Mouse (Mus musculus): ENCODE measurements around the gene Alkbh4.
"Not testable (repeated sequence)": the region's sequence is repeated elsewhere in the genome, so short reads cannot be mapped to it uniquely, and the experiment has no call there.

Gene Alkbh4

DNA sequence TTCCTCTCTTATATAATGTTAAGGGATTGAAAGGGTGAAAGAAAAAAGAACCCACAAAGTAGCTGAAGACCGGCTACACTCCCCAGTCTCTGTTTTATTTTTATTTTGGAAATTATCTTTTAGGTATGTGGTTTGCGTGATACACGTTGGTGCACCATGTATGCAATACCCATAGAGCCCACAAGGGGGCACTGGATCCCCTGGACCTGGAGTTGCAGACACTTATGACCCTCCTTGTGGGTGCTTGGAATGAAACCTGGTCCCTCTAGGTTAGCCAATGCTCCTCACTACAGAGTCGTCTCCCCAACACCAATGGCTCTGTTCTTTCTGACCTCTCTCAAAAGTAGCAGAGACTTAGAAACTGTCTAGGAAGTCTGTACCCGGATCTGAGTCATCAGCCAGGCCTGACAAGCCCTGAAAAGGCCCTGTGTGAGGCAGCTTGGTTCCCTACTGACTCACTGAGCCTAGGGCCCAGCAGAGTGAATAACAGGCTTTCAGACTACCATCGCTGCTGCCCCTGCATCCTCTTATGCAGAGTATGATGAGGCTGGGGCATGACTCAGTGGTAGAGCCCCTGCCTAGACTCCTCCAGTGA is 7.3 kb downstream of the Alkbh4 start:
- DNase-seq (ENCODE audit: low spot score) = no peak

DNA sequence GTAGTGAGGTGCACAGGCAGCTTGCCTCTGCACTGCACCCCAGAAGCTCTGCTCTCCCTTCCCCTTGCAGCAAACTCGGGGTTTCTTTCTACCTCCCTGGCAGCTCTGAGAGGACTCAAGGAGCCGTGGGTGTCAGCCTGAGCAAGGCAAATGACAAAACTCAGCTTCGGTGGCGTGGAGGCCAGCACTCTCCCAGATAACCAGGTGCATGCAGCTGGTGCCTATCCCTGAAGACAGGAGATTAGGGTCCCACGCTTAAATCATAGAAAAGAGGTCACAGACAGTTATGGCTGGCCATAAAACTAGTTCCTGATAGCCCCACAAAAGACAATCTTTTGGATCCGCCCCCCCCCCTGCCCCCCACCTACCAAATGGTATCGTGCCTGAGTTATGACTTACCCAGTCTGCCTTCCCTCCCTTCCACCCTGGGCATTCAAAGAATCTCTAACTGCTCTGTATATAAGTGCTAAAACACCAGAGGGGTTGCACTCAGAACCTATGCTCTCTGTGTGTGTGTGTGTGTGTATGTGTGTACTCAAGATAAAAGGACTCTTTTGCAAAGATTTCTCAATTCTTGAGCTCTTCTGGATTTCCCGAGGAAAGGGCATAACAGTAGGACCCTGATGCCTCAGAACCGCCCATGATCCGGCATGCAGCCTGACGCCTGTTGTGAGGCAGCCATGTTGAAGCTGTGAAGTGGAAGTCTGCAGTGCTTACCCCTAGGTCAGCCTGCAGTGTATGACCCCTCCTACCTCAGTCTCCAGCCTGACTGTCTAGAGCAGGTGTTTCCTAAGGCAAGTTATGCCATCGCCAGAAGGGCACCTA is 8.9 kb downstream of the Alkbh4 start:
- no peak for DNase-seq (ENCODE audit: low spot score)

GRCm38 (mm10) chr5:136146936-136147335 is 11.0 kb downstream of the Alkbh4 start:
- DNase-seq (ENCODE audit: low spot score) = peak; percentile 54

DNA sequence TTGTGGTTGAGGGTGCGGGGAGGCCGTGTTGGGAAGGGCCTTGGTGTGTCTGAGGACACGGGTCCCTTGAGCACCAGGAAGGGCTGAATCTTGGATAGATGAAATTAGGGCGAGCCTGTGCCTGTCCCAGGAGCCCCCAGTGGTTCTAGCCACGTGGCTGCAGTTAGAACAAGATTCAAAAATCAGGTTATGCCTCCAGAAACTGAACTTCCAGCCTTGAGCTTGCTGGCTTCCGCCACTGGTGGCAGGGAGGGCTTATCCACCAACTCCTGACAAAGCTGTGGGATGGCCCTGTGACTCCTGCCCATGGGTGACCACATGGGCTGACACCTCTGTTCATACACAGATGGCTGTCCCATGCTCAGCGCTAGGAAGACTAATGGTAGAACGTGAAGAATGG is 11.8 kb downstream of the Alkbh4 start:
- no peak for DNase-seq (ENCODE audit: low spot score)

DNA sequence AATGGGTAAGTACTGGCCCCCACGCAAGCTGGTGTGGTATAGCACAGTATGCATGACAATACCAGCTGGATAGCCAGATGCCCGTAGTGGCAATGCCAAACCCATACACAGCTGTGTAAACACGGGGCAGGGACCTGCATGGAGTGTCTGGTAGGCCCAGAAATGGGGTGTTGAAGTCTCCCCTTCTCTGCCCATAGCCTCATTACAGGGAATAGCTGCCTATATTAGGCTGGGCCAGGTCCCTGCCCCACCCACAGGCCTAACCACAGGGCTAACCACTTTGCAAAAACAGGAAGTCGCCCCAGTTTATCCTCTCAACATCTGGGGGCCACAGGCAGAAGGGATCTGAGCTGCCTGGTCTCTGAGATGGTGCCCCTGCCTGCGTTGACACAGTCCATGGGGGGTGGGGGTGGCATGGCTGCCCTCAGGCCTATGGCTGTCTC is 13.2 kb downstream of the Alkbh4 start:
- not testable (repeated sequence) for DNase-seq (ENCODE audit: low spot score)

- no peak for DNase-seq (ENCODE audit: low spot score)
These were observed 16.4 kb downstream of the Alkbh4 start for GRCm38 (mm10) chr5:136152365-136152764.

GRCm38 (mm10) chr5:136155399-136155798 is 19.5 kb downstream of the Alkbh4 start:
- DNase-seq (ENCODE audit: low spot score) = no peak

GRCm38 (mm10) chr5:136160084-136160483 is 24.1 kb downstream of the Alkbh4 start:
- DNase-seq (ENCODE audit: low spot score) = peak; percentile 56

DNA sequence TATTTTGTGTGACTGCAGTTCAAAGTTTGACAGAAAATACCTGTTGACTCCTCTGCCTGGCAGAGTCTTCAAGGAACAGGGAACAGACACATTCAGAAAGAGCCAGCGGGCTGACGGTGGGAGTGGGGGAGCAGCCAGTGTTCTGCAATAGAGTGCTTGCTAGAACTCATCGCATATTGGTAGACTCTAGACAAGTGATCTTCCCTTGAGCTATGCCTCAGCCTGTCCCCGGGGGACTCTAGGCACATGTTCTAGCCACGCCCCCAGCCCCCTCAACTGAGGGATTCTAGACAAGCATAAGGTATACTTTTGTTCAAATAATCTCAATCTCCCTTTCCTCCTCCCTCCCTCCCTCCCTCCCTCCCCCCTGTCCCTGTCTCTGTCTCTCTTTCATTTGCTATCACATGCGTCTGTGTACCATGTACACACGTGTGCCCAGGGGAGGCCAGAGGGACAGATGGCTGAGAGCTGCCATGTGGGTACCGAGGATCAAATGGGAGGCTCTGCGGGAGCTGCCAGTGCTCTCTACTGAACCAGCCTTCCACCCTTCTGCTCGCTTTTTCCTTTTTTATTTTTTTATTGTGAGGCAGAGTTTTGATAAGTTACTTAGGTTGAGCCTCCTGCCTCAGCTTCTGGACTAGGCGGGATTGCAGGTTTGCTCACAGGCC is 28.0 kb downstream of the Alkbh4 start:
- DNase-seq (ENCODE audit: low spot score) = no peak

DNA sequence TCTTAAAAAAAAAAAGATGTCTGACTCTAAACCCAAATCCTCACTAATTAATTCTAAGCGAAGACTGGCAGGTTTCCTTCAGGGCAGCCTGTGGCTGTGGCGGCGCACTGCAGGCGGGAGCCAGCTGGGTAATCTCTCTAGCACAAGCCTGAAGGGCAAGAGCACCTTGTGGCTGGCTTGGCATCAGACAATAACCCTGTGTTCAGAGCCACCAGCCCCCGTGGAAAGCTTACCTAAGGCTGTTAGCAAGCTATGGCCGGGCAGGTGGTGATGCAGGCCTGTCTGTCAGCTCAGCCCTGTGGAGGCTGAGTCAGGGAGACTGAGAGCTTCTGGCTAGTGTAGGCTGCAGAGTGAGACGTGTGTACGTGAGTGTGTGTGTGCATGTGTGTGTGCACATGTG is 29.3 kb downstream of the Alkbh4 start:
- no peak for DNase-seq (ENCODE audit: low spot score)

GRCm38 (mm10) chr5:136167296-136167695 is 31.4 kb downstream of the Alkbh4 start:
- peak; percentile 39 for DNase-seq (ENCODE audit: low spot score)

- no peak for DNase-seq (ENCODE audit: low spot score)
These were observed 32.1 kb downstream of the Alkbh4 start for GRCm38 (mm10) chr5:136168071-136168470.

DNA sequence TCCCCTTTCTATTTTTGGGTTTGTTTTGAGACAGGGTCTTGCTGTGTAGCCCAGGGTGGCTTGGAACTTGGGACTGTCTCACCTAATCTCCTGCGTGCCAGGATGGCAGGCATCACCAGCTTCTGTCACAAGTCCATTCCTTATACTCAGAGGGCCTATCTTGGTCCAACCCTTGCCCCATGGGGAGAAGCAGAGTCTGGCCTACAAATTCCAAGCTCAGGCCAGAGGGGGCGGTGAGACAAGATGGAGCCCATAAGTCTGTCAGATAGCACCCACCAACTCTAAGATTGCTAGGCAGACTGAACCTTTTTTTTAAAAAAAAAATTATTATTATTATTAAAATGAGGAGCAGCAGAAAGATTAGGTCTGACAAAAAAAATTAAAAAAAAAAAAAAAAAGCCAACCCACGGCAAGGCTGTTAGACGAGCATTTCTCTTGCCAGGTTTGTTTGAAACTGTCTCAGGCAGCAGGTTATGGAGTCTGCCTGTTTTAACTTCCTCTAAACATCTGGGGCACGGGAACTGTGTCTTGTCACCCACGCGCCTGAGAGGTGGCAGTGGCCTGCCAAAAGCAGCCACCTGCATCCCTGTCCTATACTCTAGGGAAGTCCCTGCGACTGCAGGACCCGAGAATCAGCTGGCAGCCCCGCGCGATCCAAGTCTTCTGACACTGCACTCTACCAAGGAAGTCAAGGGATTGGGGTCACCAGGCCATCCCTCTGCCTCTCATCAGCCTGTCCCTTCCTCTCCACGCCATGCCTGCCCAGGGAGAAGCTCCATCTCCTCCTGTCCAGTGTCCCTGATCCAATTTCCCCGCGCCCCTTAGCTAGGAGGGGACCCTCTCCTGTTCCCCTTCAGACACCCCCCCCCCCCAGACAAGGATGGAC is 33.9 kb downstream of the Alkbh4 start:
- DNase-seq (ENCODE audit: low spot score) = peak; percentile 53

GRCm38 (mm10) chr5:136170512-136171362 is 34.8 kb downstream of the Alkbh4 start, which contains the start of gene Orai2:
TSS of gene Orai2 (minus strand) at chr5:136170713.
- peak; percentile 86 for DNase-seq (ENCODE audit: low spot score)

GRCm38 (mm10) chr5:136171363-136172341 is 35.7 kb downstream of the Alkbh4 start:
- DNase-seq (ENCODE audit: low spot score) = peak; percentile 39

DNA sequence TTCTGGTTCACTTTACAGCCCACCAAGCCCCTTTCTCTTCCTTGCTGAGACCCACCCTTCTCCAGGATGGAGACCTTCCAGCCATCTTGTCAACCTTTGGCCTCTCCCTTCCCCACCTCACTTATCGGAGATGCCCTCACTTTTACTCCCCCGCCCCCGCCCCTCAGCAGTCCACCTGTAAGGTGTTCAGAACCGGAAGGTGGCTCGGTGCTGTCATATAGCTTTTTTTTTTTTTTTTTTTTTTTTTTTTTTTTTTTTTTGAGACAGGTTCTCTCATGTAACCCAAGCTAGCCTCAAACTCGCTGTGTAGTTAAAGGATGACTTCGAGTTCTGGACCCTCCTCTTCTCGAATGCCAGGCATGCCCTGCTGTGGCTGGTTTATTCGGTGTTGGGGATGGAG is 37.0 kb downstream of the Alkbh4 start:
- DNase-seq (ENCODE audit: low spot score) = no peak

DNA sequence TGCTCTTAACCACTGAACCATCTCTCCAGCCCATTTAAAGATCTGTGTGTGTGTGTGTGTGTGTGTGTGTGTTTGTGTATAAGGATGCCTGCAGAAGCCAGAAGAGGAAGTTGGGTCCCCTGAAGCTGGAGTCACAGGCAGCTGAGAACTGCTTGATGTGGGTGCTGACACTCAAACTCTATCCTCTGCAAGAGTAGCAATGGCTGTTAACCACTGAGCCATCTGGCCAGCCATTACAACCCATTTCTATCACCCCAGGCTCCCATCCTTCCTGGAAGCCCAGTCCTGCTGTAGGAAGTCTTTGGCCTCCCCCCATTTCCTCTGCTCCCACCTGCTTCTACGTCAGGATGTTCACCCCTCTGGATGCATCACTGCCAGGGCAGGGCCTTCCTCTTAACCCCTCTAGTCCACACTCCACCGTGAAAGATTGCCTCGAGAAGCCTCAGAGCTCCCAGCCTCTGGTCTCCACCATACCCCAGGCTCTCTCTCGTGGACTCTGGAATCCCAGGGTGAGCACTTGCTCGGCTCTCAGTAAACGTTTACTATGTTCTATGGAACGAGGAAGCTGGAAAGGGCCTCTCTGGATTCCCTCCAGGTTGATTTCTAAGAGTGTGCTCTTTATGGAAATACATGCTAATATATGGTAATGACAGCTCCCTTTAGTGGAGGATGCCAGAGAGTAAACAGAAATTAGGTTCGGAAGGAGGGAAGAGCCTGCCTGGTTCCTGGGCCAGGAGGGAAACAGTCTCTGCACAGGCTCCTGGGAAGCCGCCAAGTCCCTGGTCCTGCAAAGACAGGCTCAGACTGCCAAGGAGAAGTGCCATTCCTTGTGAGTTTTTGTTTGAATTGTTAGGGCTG is 37.9 kb downstream of the Alkbh4 start:
- peak; percentile 93 for DNase-seq (ENCODE audit: low spot score)

- DNase-seq (ENCODE audit: low spot score) = no peak
These were observed 43.6 kb downstream of the Alkbh4 start for GRCm38 (mm10) chr5:136179594-136179993.

DNA sequence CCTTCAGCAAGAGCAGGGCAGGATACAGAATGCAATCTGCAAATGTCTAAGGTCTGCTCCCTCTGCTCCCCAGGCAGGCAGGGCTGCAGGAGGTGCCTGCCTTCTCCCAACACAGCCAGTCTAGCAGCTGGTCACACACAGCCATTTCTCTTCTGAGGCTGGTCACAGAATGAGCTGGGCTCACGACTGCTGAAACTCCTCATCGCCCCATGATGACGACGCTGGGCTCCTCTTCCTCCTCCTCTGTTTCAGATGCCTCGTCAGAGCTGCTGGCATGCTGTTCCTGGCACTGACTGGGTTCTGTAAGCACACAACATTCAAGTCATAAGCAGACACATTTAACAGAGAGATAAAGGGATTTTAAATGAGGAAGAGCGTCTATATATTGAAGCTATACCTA is 45.3 kb downstream of the Alkbh4 start:
- DNase-seq (ENCODE audit: low spot score) = no peak
